ENCODE assay signal across 7 mouse cellular contexts in genomic region chr3:68563922-68564321, GRCm38 (mm10).
A peak's percentile ranks its signal among the peaks of the same experiment; 100 is the strongest.
DNase-seq lines count a peak whose midpoint lies in the region.

No protein-coding gene starts in this region.

- DNase-seq in layer of hippocampus, adult 11-12 months (ENCODE audit: low spot score), result peak; percentile 74
- no peak for DNase-seq in layer of hippocampus, adult 9-10 months (ENCODE audit: low spot score)
- DNase-seq in adipocyte (ENCODE audit: low spot score), result peak; percentile 89
- peak; percentile 71 for DNase-seq in cerebellum, adult 9-10 months
- peak; percentile 32 for DNase-seq in lung, postnatal 10 days
- DNase-seq in frontal cortex, postnatal 14 days (ENCODE audit: low spot score in 2 of 2), result no peak
- DNase-seq in thymus, postnatal 14 days, result no peak

Comparison
In these comparisons a context has a peak if more than half of its experiments do, and no peak if none do; other contexts are left out.
1. DNase-seq: peak in layer of hippocampus, adult 11-12 months (single experiment), adipocyte (single experiment), cerebellum, adult 9-10 months (single experiment) and lung, postnatal 10 days (single experiment); none in layer of hippocampus, adult 9-10 months (single experiment), frontal cortex, postnatal 14 days (0 of 2) and thymus, postnatal 14 days (single experiment).